Mouse (Mus musculus): ENCODE results near the gene Rbms2. TPM values are rescaled to one million over a fixed set of nuclear protein-coding genes. Genes with fewer than 3 reads are reported as not detected.

Rbms2 gene
- 141 and 190 TPM in 2 replicates for polyA plus RNA-seq (2012; rRNA removed; ENCODE audit: low replicate concordance)

DNA sequence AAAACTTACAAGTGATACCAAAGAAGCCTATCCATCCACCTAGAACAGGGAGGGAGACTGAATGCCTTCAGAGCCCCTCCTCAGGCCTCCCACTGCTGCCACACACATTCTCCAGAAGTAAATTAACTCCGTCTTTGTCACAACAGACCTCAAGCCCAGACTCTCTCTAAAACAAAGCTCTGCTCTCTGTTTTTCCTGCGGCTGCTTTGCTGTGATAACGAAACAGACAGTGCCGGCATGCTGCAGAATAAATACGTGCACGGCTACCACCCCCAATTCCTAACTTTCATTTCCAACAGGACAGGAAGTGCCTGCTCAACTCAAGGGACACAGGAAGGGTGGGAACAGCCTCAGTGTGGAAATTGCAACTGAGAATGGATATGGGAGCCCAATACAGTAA lies at the start of gene Rbms2:
Gene Rbms2, minus strand, starts transcription at position 309 of the 400 bp plus-strand sequence.

GRCm38 (mm10) chr10:128225538-128225937 lies 45.4 kb upstream of the Rbms2 start, which contains the start of gene Mip:
Gene Mip (plus strand): TSS chr10:128225838.

GRCm38 (mm10) chr10:128211390-128212108 lies 31.5 kb upstream of the Rbms2 start, which contains the start of gene Spryd4:
Gene Spryd4 (minus strand): TSS chr10:128211807.

GRCm38 (mm10) chr10:128194024-128194550 lies 14.0 kb upstream of the Rbms2 start, which contains the start of gene Gls2:
Gene Gls2 (plus strand): TSS chr10:128194457.

GRCm38 (mm10) chr10:128091564-128092505 lies 88.3 kb downstream of the Rbms2 start, which contains the start of gene Baz2a:
Gene Baz2a (plus strand): TSS chr10:128091577.

GRCm38 (mm10) chr10:128082880-128083421 lies 97.1 kb downstream of the Rbms2 start, which contains the start of gene Atp5b:
Gene Atp5b (plus strand): TSS chr10:128083273.

Other genes starting within 250 kb of the Rbms2 start
- 0.48 TPM in 1 of 2 replicates, not detected in the other for gene Hsd17b6, start 172.7 kb downstream of the Rbms2 start, polyA plus RNA-seq (2012; rRNA removed; ENCODE audit: low replicate concordance)
- gene Prim1, start 165.1 kb downstream of the Rbms2 start, polyA plus RNA-seq (2012; rRNA removed; ENCODE audit: low replicate concordance), result 1.6 and 3.1 TPM in 2 replicates
- 125 and 131 TPM in 2 replicates for gene Naca, start 144.7 kb downstream of the Rbms2 start, polyA plus RNA-seq (2012; rRNA removed; ENCODE audit: low replicate concordance)
- gene Ptges3, start 121.3 kb downstream of the Rbms2 start, polyA plus RNA-seq (2012; rRNA removed; ENCODE audit: low replicate concordance), result 17.6 and 101 TPM in 2 replicates
- 5,679 and 6,335 TPM in 2 replicates for gene Atp5b, start 97.0 kb downstream of the Rbms2 start, polyA plus RNA-seq (2012; rRNA removed; ENCODE audit: low replicate concordance)
- 38.7 and 43.5 TPM in 2 replicates for gene Baz2a, start 88.7 kb downstream of the Rbms2 start, polyA plus RNA-seq (2012; rRNA removed; ENCODE audit: low replicate concordance)
- 1.6 and 19.0 TPM in 2 replicates for gene Gls2, start 14.2 kb upstream of the Rbms2 start, polyA plus RNA-seq (2012; rRNA removed; ENCODE audit: low replicate concordance)
- gene Spryd4, start 31.5 kb upstream of the Rbms2 start, polyA plus RNA-seq (2012; rRNA removed; ENCODE audit: low replicate concordance), result 7.7 and 23.0 TPM in 2 replicates
- not detected in 2 replicates for gene Mip, start 45.5 kb upstream of the Rbms2 start, polyA plus RNA-seq (2012; rRNA removed; ENCODE audit: low replicate concordance)
- gene Timeless, start 51.8 kb upstream of the Rbms2 start, polyA plus RNA-seq (2012; rRNA removed; ENCODE audit: low replicate concordance), result 3.5 and 4.7 TPM in 2 replicates
- 0.09 and 1.4 TPM in 2 replicates for gene Apon, start 73.8 kb upstream of the Rbms2 start, polyA plus RNA-seq (2012; rRNA removed; ENCODE audit: low replicate concordance)
- gene Apof, start 88.4 kb upstream of the Rbms2 start, polyA plus RNA-seq (2012; rRNA removed; ENCODE audit: low replicate concordance), result 1.9 and 6.8 TPM in 2 replicates
- 39.6 and 43.4 TPM in 2 replicates for gene Stat2, start 90.3 kb upstream of the Rbms2 start, polyA plus RNA-seq (2012; rRNA removed; ENCODE audit: low replicate concordance)
- 0.07 and 0.09 TPM in 2 replicates for gene Il23a, start 118.5 kb upstream of the Rbms2 start, polyA plus RNA-seq (2012; rRNA removed; ENCODE audit: low replicate concordance)
- gene Pan2, start 123.0 kb upstream of the Rbms2 start, polyA plus RNA-seq (2012; rRNA removed; ENCODE audit: low replicate concordance), result 23.6 and 33.0 TPM in 2 replicates
- gene Cnpy2, start 142.2 kb upstream of the Rbms2 start, polyA plus RNA-seq (2012; rRNA removed; ENCODE audit: low replicate concordance), result 32.3 and 61.4 TPM in 2 replicates
- gene Cs, start 157.4 kb upstream of the Rbms2 start, polyA plus RNA-seq (2012; rRNA removed; ENCODE audit: low replicate concordance), result 312 and 728 TPM in 2 replicates
- gene Coq10a, start 188.7 kb upstream of the Rbms2 start, polyA plus RNA-seq (2012; rRNA removed; ENCODE audit: low replicate concordance), result 41.6 and 171 TPM in 2 replicates
- 35.8 and 39.3 TPM in 2 replicates for gene Ankrd52, start 196.8 kb upstream of the Rbms2 start, polyA plus RNA-seq (2012; rRNA removed; ENCODE audit: low replicate concordance)
- gene Slc39a5, start 220.9 kb upstream of the Rbms2 start, polyA plus RNA-seq (2012; rRNA removed; ENCODE audit: low replicate concordance), result not detected in 2 replicates
- gene Nabp2, start 231.2 kb upstream of the Rbms2 start, polyA plus RNA-seq (2012; rRNA removed; ENCODE audit: low replicate concordance), result 27.6 and 30.5 TPM in 2 replicates
- 25.5 and 28.2 TPM in 2 replicates for gene Rnf41, start 231.4 kb upstream of the Rbms2 start, polyA plus RNA-seq (2012; rRNA removed; ENCODE audit: low replicate concordance)